Mouse (Mus musculus): ENCODE measurements around the gene Banf2. TPM values are rescaled to one million over a fixed set of nuclear protein-coding genes. Genes with fewer than 3 reads are reported as not detected.
A peak's percentile ranks its signal among the peaks of the same experiment; 100 is the strongest.

Gene Banf2
- total and polyA plus RNA-seq, 3 experiments, result not detected

DNA sequence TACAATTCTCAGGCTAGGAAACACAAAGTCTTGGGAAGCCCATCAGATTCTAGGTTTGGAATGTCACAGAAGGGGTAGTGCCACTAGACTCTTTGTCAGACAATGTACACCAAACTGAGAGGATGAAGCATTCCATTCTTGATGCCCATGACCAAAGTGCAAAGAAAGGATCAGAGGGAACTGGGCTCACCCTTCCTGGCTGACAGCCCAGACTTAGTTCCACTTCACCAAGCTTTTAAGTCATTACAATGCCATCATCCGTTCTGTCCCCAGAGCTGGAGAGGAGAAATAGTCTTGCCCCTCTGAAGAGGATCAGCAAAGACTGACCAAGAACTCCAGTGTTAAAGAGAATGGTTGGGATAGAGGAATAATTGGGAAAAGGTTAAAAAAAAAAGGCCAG, 41.9 kb upstream of the Banf2 start:
- H3K9ac ChIP-seq (ENCODE audit: control insufficient read depth, low read depth, low read length, poor library complexity, severe bottlenecking), result no peak overlapping the region
- TF ChIP-seq GATA1 (IDR thresholded peaks at IDR 0.05; ENCODE audit: low read depth, low read length) (no peak), MAX (IDR thresholded peaks at IDR 0.05; ENCODE audit: low read length) (no peak), MYB (IDR thresholded peaks at IDR 0.05; ENCODE audit: low read depth, low read length) (no peak), EP300 (IDR thresholded peaks at IDR 0.05; ENCODE audit: low read depth in 1 of 2, low read length in 2 of 2) (no peak), BHLHE40 (IDR thresholded peaks at IDR 0.05; ENCODE audit: borderline replicate concordance, low read depth, low read length) (no peak), CHD1 (IDR thresholded peaks at IDR 0.05; ENCODE audit: low read depth, low read length) (no peak), MXI1 (IDR thresholded peaks at IDR 0.05; ENCODE audit: low read depth, low read length) (no peak), ZKSCAN1 (IDR thresholded peaks at IDR 0.05; ENCODE audit: low read depth, low read length) (no peak), POLR2AphosphoS5 (IDR thresholded peaks at IDR 0.05; ENCODE audit: borderline replicate concordance, low read depth, low read length) (no peak)
- H3K79me2 ChIP-seq (ENCODE audit: control insufficient read depth, insufficient read depth, low read length, poor library complexity), result peaks cover 32% of the 10 kb centered on the region
- no peak overlapping the region for H3K27ac ChIP-seq (ENCODE audit: control insufficient read depth, low read depth, low read length)
- H3K27me3 ChIP-seq (ENCODE audit: control insufficient read depth in 1 of 2, insufficient read depth in 2 of 2, low read length in 2 of 2), result no peaks in the 10 kb centered on the region
- no peaks in the 10 kb centered on the region for H3K9me3 ChIP-seq (replicated peaks; ENCODE audit: insufficient read depth, low read length)
- no peaks in the 10 kb centered on the region; a peak in 3 of 4 replicates for H3K4me1 ChIP-seq (ENCODE audit: control insufficient read depth in 1 of 2, insufficient read depth in 2 of 2, low read length in 2 of 2)
- peaks cover 3 to 8% of the 10 kb centered on the region in 2 experiments; a peak in 3 of 4 replicates for H3K36me3 ChIP-seq (ENCODE audit: control insufficient read depth in 1 of 2, insufficient read depth in 2 of 2, low read length in 2 of 2)
- H3K4me3 ChIP-seq (ENCODE audit: control insufficient read depth in 1 of 2, insufficient read depth in 1 of 2, low read depth in 2 of 2, low read length in 2 of 2), result no peak overlapping the region
- peak; percentile 21 for DNase-seq (ENCODE audit: low read depth, low spot score)

DNA sequence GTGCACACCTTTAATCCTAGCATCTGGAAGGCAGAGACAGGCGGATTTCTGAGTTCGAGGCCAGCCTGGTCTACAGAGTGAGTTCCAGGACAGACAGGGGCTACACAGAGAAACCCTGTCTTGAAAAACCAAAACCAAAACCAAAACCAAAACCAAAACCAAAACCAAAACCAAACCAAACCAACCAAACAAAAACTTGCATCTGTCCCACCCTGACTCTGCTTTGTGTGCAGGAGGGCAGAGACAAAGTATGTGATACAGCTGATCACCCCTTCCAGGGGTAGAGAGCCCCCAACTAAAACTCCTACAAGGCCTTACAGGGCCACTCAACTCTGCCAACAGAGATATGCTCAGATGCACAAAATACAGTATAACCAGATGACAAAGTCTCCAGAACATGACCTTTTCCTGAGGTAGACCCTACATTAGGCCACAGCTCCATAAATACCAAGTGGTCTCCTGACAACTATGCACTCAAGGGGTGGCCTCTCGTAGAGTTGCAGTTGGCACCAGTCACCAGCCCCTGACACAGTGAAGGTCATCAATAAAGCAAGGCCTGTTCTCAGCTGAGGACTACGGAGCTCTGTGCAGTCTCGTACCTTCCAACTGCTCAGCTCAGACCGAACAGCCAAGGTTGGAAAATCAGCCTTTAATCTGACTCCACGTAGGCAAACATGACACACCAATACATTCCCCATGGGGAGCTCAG, 40.7 kb upstream of the Banf2 start:
- no peak for DNase-seq (ENCODE audit: low read depth, low spot score)
- Histone ChIP-seq H3K4me3 (ENCODE audit: control insufficient read depth in 1 of 2, insufficient read depth in 1 of 2, low read depth in 2 of 2, low read length in 2 of 2) (no peak overlapping the region), H3K27me3 (ENCODE audit: control insufficient read depth in 1 of 2, insufficient read depth in 2 of 2, low read length in 2 of 2) (no peaks in the 10 kb centered on the region), H3K9me3 (replicated peaks; ENCODE audit: insufficient read depth, low read length) (no peaks in the 10 kb centered on the region), H3K36me3 (ENCODE audit: control insufficient read depth in 1 of 2, insufficient read depth in 2 of 2, low read length in 2 of 2) (peaks cover 3 to 4% of the 10 kb centered on the region in 2 experiments; a peak in 3 of 4 replicates), H3K79me2 (ENCODE audit: control insufficient read depth, insufficient read depth, low read length, poor library complexity) (peaks cover 34% of the 10 kb centered on the region), H3K4me1 (ENCODE audit: control insufficient read depth in 1 of 2, insufficient read depth in 2 of 2, low read length in 2 of 2) (no peaks in the 10 kb centered on the region; a peak in 3 of 4 replicates), H3K27ac (ENCODE audit: control insufficient read depth, low read depth, low read length) (no peak overlapping the region), H3K9ac (ENCODE audit: control insufficient read depth, low read depth, low read length, poor library complexity, severe bottlenecking) (no peak overlapping the region)
- TF ChIP-seq MAZ (IDR thresholded peaks at IDR 0.05; ENCODE audit: low read depth, low read length) (no peak), SIN3A (IDR thresholded peaks at IDR 0.05; ENCODE audit: low read length) (no peak), GABPA (IDR thresholded peaks at IDR 0.05; ENCODE audit: low read depth, low read length) (no peak), ZKSCAN1 (IDR thresholded peaks at IDR 0.05; ENCODE audit: low read depth, low read length) (no peak), NELFE (IDR thresholded peaks at IDR 0.05; ENCODE audit: low read depth, low read length) (no peak), CHD2 (IDR thresholded peaks at IDR 0.05; ENCODE audit: low read length) (no peak), MAFK (IDR thresholded peaks at IDR 0.05; ENCODE audit: borderline replicate concordance, low read depth, low read length) (no peak), SMC3 (IDR thresholded peaks at IDR 0.05; ENCODE audit: low read depth, low read length) (no peak), CHD1 (IDR thresholded peaks at IDR 0.05; ENCODE audit: low read depth, low read length) (no peak), ZNF384 (IDR thresholded peaks at IDR 0.05; ENCODE audit: low read depth, low read length) (no peak), CTCF (IDR thresholded peaks at IDR 0.05 in 2 of 3, conservative IDR thresholded peaks at IDR 0.05 in 1 of 3; ENCODE audit: control insufficient read depth in 1 of 3, insufficient read depth in 1 of 3, low read depth in 2 of 3, low read length in 3 of 3, poor library complexity in 1 of 3, severe bottlenecking in 1 of 3) (no peak), HCFC1 (IDR thresholded peaks at IDR 0.05; ENCODE audit: low read depth, low read length) (no peak), USF1 (IDR thresholded peaks at IDR 0.05; ENCODE audit: low read depth, low read length) (no peak), RCOR1 (IDR thresholded peaks at IDR 0.05; ENCODE audit: low read depth, low read length) (no peak), ELF1 (IDR thresholded peaks at IDR 0.05; ENCODE audit: low read depth, low read length) (no peak), BHLHE40 (IDR thresholded peaks at IDR 0.05; ENCODE audit: borderline replicate concordance, low read depth, low read length) (no peak), POLR2AphosphoS5 (IDR thresholded peaks at IDR 0.05; ENCODE audit: borderline replicate concordance, low read depth, low read length) (no peak)
